Mouse (Mus musculus) lung, postnatal 36 days (tissue): ENCODE data around the gene Nol4l.
"Not testable (repeated sequence)": the region's sequence is repeated elsewhere in the genome, so short reads cannot be mapped to it uniquely, and the experiment has no call there.

ENCODE experiments used
- DNase-seq: peaks from one replicate; pipeline ENCODE4 v3.0.0; 2022; ENCODE audit warnings: mixed read lengths

Gene Nol4l

DNA sequence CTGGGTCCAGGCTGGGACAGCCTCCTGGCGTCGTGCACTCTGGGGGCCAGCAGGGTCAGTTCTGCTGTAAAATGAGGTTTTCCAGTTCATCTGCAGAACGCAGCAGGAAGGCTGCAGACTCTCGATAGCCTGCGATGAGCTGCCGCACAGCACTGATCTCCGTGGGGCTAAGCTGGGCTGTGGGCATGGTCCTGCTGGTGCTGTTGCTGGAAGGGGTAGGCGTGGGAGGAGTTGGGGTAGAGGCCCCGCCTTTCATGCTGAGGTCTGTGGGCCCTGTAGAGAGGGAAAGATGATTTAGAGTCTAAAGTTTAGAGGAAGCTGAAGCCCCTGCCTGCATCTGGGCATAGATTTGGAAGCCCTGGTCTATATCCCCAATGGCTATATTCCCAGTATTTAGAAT lies 118.2 kb downstream of the Nol4l start:
- DNase-seq = no peak

DNA sequence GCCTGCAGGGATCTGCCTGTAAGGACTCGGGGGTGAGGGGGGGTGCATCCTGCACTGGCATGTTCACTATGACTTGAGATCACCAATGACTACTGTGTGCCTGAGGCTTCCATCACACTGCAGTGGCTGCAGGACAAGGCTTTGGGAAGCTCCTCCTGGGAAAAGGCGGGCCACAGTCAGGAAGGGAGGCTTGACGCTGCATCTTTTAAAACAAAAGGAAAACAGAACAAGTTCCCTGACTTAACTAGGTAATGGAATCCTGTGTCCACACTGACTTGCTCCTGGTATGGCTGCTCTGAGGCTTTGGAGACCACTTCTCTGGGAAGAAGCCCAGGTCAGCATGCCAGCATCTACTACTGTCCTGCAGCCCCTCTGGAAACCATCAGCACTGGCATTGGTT lies 120.8 kb downstream of the Nol4l start:
- DNase-seq = no peak

DNA sequence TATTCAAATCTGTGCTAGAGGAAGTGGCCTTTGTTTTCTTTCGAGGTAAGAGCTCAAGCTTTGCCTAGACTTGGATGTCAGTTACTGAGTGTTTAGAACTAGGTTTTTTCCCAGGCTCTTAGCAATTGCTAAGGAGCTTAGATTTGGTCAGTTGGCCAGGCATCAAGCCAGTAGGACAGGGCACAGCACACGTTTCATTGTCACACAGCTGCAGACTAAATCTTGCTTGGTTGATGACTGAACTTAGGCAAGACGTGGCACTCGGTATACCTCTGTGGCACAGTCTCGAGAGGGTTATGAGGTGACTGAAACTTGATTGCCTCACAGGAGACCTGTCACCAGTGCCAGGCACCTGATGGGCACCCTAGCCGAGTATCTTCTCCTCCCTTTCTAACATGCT lies 122.9 kb downstream of the Nol4l start:
- no peak for DNase-seq

GRCm38 (mm10) chr2:153404882-153405281 lies 124.9 kb downstream of the Nol4l start:
- no peak for DNase-seq

- DNase-seq = no peak
Measured at GRCm38 (mm10) chr2:153404062-153404461, 125.7 kb downstream of the Nol4l start.

GRCm38 (mm10) chr2:153399166-153399565 lies 130.6 kb downstream of the Nol4l start:
- no peak for DNase-seq

GRCm38 (mm10) chr2:153397790-153398515 lies 131.8 kb downstream of the Nol4l start:
- DNase-seq = no peak

GRCm38 (mm10) chr2:153393045-153393444 lies 136.7 kb downstream of the Nol4l start:
- DNase-seq = no peak

GRCm38 (mm10) chr2:153389831-153390230 lies 139.9 kb downstream of the Nol4l start:
- no peak for DNase-seq

DNA sequence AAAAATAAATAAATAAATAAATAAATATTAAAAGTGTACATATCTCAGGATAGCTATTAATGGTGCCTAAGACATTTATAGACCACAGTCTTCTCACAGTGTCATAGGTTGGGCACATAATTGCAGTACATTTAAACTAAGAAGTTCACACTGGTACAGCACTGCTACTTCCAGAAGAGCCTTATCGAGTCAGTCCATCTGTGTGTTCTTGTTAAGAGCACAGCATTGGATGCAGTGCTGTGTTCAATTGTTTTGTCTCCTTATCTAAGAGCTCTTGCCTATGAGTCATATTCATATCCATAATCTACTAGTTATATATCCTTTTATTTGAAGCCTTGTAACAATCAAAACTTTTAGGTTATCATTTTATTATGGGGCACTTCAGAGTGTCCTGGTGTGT lies 149.3 kb downstream of the Nol4l start:
- DNase-seq = no peak

DNA sequence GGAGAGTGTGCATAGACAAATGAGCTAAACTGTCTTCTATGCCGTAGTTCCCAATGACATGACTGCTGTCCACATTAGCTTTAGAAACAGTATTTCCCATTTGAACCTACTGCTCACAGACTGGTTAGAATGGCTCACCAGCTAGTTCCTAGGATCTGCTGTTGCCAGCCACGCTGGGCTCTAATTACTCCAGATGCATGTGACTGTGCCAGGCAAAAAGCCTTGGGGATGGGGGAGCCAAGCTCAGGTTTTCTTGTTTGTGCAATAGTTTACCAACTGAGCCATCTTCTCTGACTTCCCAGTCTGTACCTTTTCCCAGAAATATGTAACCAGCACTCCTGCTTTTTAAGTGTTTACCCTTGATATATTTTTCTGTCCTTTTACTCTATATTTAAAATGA lies 154.4 kb downstream of the Nol4l start:
- no peak for DNase-seq

GRCm38 (mm10) chr2:153370871-153371270 lies 158.9 kb downstream of the Nol4l start:
- DNase-seq = no peak

DNA sequence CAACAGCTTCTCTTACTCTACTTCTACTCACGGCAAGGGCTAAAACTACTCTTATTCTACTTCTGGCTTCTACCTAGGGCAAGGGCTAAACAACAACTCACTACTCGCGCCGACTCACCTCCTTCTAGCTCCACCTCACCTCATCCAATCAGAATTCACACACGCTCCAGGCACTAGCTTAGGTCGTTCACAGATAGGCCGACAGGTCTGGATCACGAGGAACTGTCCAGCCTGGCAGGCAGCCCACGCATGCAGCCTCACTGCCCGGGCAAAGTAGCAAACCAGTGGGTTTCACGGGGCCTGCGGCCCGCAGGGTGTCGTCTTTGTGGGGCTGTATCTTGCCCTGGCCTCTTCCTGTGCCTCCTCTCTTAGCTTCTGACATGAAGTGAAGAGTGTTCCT lies 165.2 kb downstream of the Nol4l start:
- not testable (repeated sequence) for DNase-seq

DNA sequence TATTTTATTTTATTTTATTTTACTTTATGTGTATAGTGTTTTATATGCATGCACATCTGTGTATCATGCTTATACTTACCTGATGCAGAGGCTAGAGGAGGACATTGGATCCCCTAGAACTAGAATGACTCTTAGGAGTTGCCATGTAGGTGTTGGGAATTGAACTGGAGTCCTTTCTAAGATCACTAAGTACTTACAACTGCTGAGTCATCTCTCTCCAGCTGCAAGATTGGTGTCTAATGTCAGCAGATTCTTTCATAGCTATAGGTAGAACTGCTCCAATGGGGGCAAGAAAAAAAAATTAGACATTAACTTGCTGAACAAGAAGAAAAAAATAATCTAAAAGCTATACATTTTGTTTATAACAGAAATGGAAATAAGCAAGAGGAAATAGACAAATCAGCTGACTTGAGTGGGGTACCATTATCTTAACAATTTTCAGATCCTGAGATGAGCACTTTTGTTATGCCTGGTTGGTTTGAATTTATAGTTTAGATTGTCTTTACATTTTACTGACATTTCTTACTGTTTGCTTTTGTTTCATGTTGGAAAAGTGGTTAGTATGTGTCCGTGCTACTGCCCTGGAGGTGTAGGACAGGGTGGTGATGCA lies 168.6 kb downstream of the Nol4l start:
- no peak for DNase-seq
